Mouse (Mus musculus) hindbrain, embryonic 15.5 days (tissue): ENCODE measurements around the gene Gm128. TPM values are rescaled to one million over a fixed set of nuclear protein-coding genes. Genes with fewer than 3 reads are reported as not detected.

Experiments used
- ATAC-seq: fragments of 200-750 bp; cut with Nextera tagmentation; 2 replicates; pipeline ENCODE4 v1.8.0; 2017; ENCODE audit warnings: low read depth, moderate number of reproducible peaks, moderate TSS enrichment; ENCODE audit not compliant: low FRiP score
- H3K27ac ChIP-seq: fragments of 300-500 bp; sonication (generic); replicated peaks from 2 replicates; pipeline ENCODE4 v1.5.1; 2015; ENCODE audit warnings: mild to moderate bottlenecking, inconsistent platforms
- H3K27me3 ChIP-seq: fragments of 300-500 bp; sonication (generic); 2 replicates; pipeline ENCODE4 v1.6.1; 2015; ENCODE audit warnings: control low read depth, inconsistent platforms
- H3K36me3 ChIP-seq: fragments of 300-500 bp; sonication (generic); 2 replicates; pipeline ENCODE4 v1.6.1; 2015; ENCODE audit warnings: control low read depth, inconsistent platforms
- H3K4me1 ChIP-seq: fragments of 300-500 bp; sonication (generic); replicated peaks from 2 replicates; pipeline ENCODE4 v1.6.1; 2015; ENCODE audit warnings: control low read depth, inconsistent platforms
- H3K4me2 ChIP-seq: fragments of 300-500 bp; sonication (generic); 2 replicates; pipeline ENCODE4 v1.6.1; 2015; ENCODE audit warnings: moderate library complexity, mild to moderate bottlenecking, inconsistent platforms
- H3K4me3 ChIP-seq: fragments of 300-500 bp; sonication (generic); 2 replicates; pipeline ENCODE4 v1.5.1; 2015; ENCODE audit warnings: mild to moderate bottlenecking, inconsistent platforms
- H3K9ac ChIP-seq: fragments of 300-500 bp; sonication (generic); 2 replicates; pipeline ENCODE4 v1.6.1; 2015; ENCODE audit warnings: inconsistent platforms
- H3K9me3 ChIP-seq: fragments of 300-500 bp; sonication (generic); 2 replicates; pipeline ENCODE4 v1.6.1; 2016; ENCODE audit warnings: control low read depth, inconsistent platforms
- WGBS: fragments of 180-500 bp; shearing (Covaris S2); methylation state at CpG from one replicate; pipeline ENCODE4 v1.1.7; 2015; 5-methylcytosine and 5-hydroxymethylcytosine counted together
- polyA plus RNA-seq: library from polyadenylated mRNA; unstranded; fragments of >200 nt; fragmentation: Nextera tagmentation; extraction: Ambion mirVana; gene quantifications from 2 replicates; pipeline ENCODE4 v1.2.1, GENCODE M21; 2015

Gm128 gene
- polyA plus RNA-seq, 1 experiment from 2014 or later: 0.19 TPM

- Histone ChIP-seq H3K4me1 (no peaks in the 10 kb centered on the region), H3K9me3 (no peaks in the 10 kb centered on the region), H3K4me2 (no peak overlapping the region), H3K27ac (no peak overlapping the region), H3K36me3 (peaks cover 49% of the 10 kb centered on the region), H3K4me3 (no peak overlapping the region), H3K27me3 (no peaks in the 10 kb centered on the region), H3K9ac (no peak overlapping the region)
- ATAC-seq: no peak
- 89% methylated on average over 8 of the region's 8 CpGs for WGBS
Measured at GRCm38 (mm10) chr3:95237541-95238099, 3.8 kb downstream of the Gm128 start.

GRCm38 (mm10) chr3:95235386-95236301, 5.8 kb downstream of the Gm128 start:
- H3K4me2 ChIP-seq: no peak overlapping the region
- no peak overlapping the region for H3K27ac ChIP-seq
- peaks cover 15% of the 10 kb centered on the region for H3K4me1 ChIP-seq
- H3K27me3 ChIP-seq: no peaks in the 10 kb centered on the region
- H3K9ac ChIP-seq: no peak overlapping the region
- 76% methylated on average over 23 of the region's 23 CpGs for WGBS
- no peak for ATAC-seq
- H3K4me3 ChIP-seq: no peak overlapping the region
- H3K36me3 ChIP-seq: peaks cover 60% of the 10 kb centered on the region
- no peaks in the 10 kb centered on the region for H3K9me3 ChIP-seq

GRCm38 (mm10) chr3:95233303-95233980, 8.0 kb downstream of the Gm128 start:
- no peak for ATAC-seq
- Histone ChIP-seq H3K9ac (no peak overlapping the region), H3K4me2 (no peak overlapping the region), H3K9me3 (no peaks in the 10 kb centered on the region), H3K27ac (no peak overlapping the region), H3K4me1 (peaks cover 29% of the 10 kb centered on the region), H3K4me3 (no peak overlapping the region), H3K36me3 (peaks cover 60% of the 10 kb centered on the region), H3K27me3 (no peaks in the 10 kb centered on the region)
- WGBS: 77% methylated on average over 16 of the region's 16 CpGs

- no peak overlapping the region for H3K27ac ChIP-seq
- H3K27me3 ChIP-seq: no peaks in the 10 kb centered on the region
- no peak overlapping the region for H3K4me2 ChIP-seq
- no peak overlapping the region for H3K4me3 ChIP-seq
- peaks cover 58% of the 10 kb centered on the region for H3K36me3 ChIP-seq
- H3K9me3 ChIP-seq: no peaks in the 10 kb centered on the region
- no peak for ATAC-seq
- H3K9ac ChIP-seq: no peak overlapping the region
- WGBS: 91% methylated on average over 7 of the region's 7 CpGs
- H3K4me1 ChIP-seq: peaks cover 29% of the 10 kb centered on the region
Measured at GRCm38 (mm10) chr3:95232771-95233170, 8.6 kb downstream of the Gm128 start.

- 68% methylated on average over 13 of the region's 13 CpGs for WGBS
- H3K9me3 ChIP-seq: no peaks in the 10 kb centered on the region
- peaks cover 33% of the 10 kb centered on the region for H3K4me1 ChIP-seq
- peaks cover 47% of the 10 kb centered on the region for H3K36me3 ChIP-seq
- peak within 1 kb of the TSS; percentile 99 for H3K27ac ChIP-seq
- H3K9ac ChIP-seq: peak within 1 kb of the TSS; percentile 11; the same call in 1 of the 2 replicates
- no peak for ATAC-seq
- H3K27me3 ChIP-seq: no peaks in the 10 kb centered on the region
- H3K4me3 ChIP-seq: peak within 1 kb of the TSS; percentile 78; the same call in 1 of the 2 replicates
- peak within 1 kb of the TSS; percentile 77 for H3K4me2 ChIP-seq
Measured at GRCm38 (mm10) chr3:95231298-95232221, 9.8 kb downstream of the Gm128 start, which contains the start of gene Mllt11. Mllt11 (minus strand) TSS chr3:95232171.

- H3K4me1 ChIP-seq: peaks cover 42% of the 10 kb centered on the region
- 30% methylated on average over 8 of the region's 8 CpGs for WGBS
- H3K4me2 ChIP-seq: peak overlapping the region; percentile 77
- ATAC-seq: 0 out of 2 replicates have a peak, but pooled peaks have one; percentile 2
- H3K9ac ChIP-seq: peak overlapping the region; percentile 89
- peak overlapping the region; percentile 99 for H3K27ac ChIP-seq
- H3K27me3 ChIP-seq: no peaks in the 10 kb centered on the region
- peaks cover 41% of the 10 kb centered on the region for H3K36me3 ChIP-seq
- H3K9me3 ChIP-seq: no peaks in the 10 kb centered on the region
- H3K4me3 ChIP-seq: peak overlapping the region; percentile 78
Measured at GRCm38 (mm10) chr3:95230495-95231297, 10.7 kb downstream of the Gm128 start.

GRCm38 (mm10) chr3:95229781-95230494, 11.5 kb downstream of the Gm128 start:
- Histone ChIP-seq H3K9me3 (no peaks in the 10 kb centered on the region), H3K36me3 (peaks cover 41% of the 10 kb centered on the region), H3K4me1 (peaks cover 49% of the 10 kb centered on the region), H3K4me3 (peak overlapping the region; percentile 78), H3K4me2 (peak overlapping the region; percentile 77), H3K9ac (peak overlapping the region; percentile 89), H3K27me3 (no peaks in the 10 kb centered on the region), H3K27ac (peak overlapping the region; percentile 99)
- WGBS: 2% methylated on average over 13 of the region's 13 CpGs
- no peak for ATAC-seq

GRCm38 (mm10) chr3:95228894-95229780, 12.3 kb downstream of the Gm128 start:
- peak overlapping the region; percentile 78 for H3K4me3 ChIP-seq
- WGBS: under 1% methylated on average over 43 of the region's 43 CpGs
- H3K9ac ChIP-seq: peak overlapping the region; percentile 89
- H3K27ac ChIP-seq: peak overlapping the region; percentile 99
- no peaks in the 10 kb centered on the region for H3K9me3 ChIP-seq
- ATAC-seq: no peak
- peaks cover 36% of the 10 kb centered on the region for H3K36me3 ChIP-seq
- H3K27me3 ChIP-seq: no peaks in the 10 kb centered on the region
- peak overlapping the region; percentile 77 for H3K4me2 ChIP-seq
- peaks cover 57% of the 10 kb centered on the region for H3K4me1 ChIP-seq

GRCm38 (mm10) chr3:95228148-95228893, 13.1 kb downstream of the Gm128 start, which contains the start of gene Cdc42se1:
Cdc42se1 (plus strand) TSS chr3:95228732.
- Histone ChIP-seq H3K27me3 (no peaks in the 10 kb centered on the region), H3K27ac (peak within 1 kb of the TSS; percentile 99), H3K4me1 (peaks cover 60% of the 10 kb centered on the region), H3K9me3 (no peaks in the 10 kb centered on the region), H3K4me3 (peak within 1 kb of the TSS; percentile 78), H3K36me3 (peaks cover 32% of the 10 kb centered on the region), H3K4me2 (peak within 1 kb of the TSS; percentile 77), H3K9ac (peak within 1 kb of the TSS; percentile 89)
- WGBS: under 1% methylated on average over 64 of the region's 64 CpGs
- peak; percentile 91 for ATAC-seq
